Mouse (Mus musculus): ENCODE results near the gene Cadps2. TPM values are rescaled to one million over a fixed set of nuclear protein-coding genes. Genes with fewer than 3 reads are reported as not detected.

The Cadps2 gene
- polyA plus RNA-seq (2015; fragmentation: Illumina TruSeq; extraction: RNeasy Lipid Tissue Mini Kit (QIAGEN cat#74804); ENCODE audit: low read depth, low replicate concordance): 48.6 TPM

GRCm38 (mm10) chr6:23839009-23839811 lies at the start of gene Cadps2:
Gene Cadps2 (minus strand): TSS chr6:23839421.

GRCm38 (mm10) chr6:23655036-23655435 lies 184.2 kb downstream of the Cadps2 start, which contains the start of gene Rnf148:
Gene Rnf148 (minus strand): TSS chr6:23655136.

DNA sequence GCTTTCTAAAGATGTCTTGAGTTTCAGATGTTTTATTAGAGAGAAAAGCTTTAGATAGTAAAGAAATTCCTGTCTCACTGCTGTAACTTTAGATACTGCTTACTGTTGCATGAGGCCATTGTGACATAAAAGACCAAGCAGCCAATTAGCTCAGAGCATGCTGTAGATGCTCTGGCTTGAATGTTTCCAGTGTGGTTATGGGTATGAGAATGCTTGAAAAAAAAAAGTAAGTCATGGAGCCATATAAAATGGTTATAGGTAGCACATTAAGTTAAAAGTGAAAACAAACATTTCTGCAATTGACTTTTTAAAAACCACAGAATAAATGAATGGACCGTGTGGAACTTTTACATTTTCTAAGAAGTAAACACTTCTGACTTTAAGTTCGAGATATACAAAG lies 189.0 kb downstream of the Cadps2 start, which contains the start of gene Rnf133:
Rnf133 (minus strand) TSS at position 101 of the 400 bp plus-strand sequence.

GRCm38 (mm10) chr6:23248313-23249052 lies 590.7 kb downstream of the Cadps2 start, which contains the start of gene Fezf1:
Gene Fezf1 (minus strand): TSS chr6:23248362.

Other genes with a start within 250 kb of the Cadps2 start
- gene Rnf133, start 189.1 kb downstream of the Cadps2 start, polyA plus RNA-seq (2015; fragmentation: Illumina TruSeq; extraction: RNeasy Lipid Tissue Mini Kit (QIAGEN cat#74804); ENCODE audit: low read depth, low replicate concordance): not detected
- not detected for gene Rnf148, start 184.3 kb downstream of the Cadps2 start, polyA plus RNA-seq (2015; fragmentation: Illumina TruSeq; extraction: RNeasy Lipid Tissue Mini Kit (QIAGEN cat#74804); ENCODE audit: low read depth, low replicate concordance)
- not detected for gene Tas2r118, start 130.6 kb upstream of the Cadps2 start, polyA plus RNA-seq (2015; fragmentation: Illumina TruSeq; extraction: RNeasy Lipid Tissue Mini Kit (QIAGEN cat#74804); ENCODE audit: low read depth, low replicate concordance)

Measured in brain, adult 10 weeks (tissue).